Mouse (Mus musculus) embryonic fibroblast, embryonic 13.5 days (primary cell): ENCODE measurements around the gene Vwce.

Source experiments
- CTCF ChIP-seq: IDR thresholded peaks from 2 replicates; pipeline ENCODE4 v1.5.1; 2011; ENCODE audit warnings: mild to moderate bottlenecking, control low read depth, low read length, moderate library complexity, borderline replicate concordance; ENCODE audit not compliant: insufficient read depth
- POLR2A ChIP-seq: IDR thresholded peaks from 2 replicates; pipeline ENCODE4 v1.6.1; 2011; ENCODE audit warnings: low read depth, mild to moderate bottlenecking, control low read depth, low read length, moderate library complexity

DNA sequence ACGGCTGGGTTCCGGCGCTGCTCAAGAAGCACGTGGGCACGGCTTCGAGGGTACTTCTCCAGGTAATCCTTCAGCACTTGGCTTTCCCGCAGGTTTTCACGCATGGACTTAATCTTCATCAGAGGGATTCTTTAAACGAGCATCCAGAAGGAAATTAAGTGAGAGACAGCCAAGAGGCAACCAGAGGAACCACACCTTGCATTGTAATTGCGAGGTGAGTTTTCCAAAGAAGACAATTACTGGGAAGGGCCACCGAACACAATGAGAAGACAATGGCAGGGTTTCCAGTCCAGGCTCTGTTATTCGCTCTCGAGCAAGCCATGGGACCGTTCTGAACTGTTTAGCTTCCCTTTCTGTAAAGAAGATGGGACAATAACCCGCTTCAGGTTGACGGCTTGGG is 42.6 kb downstream of the Vwce start:
- TF ChIP-seq CTCF (no peak), POLR2A (no peak)
